Mouse (Mus musculus) embryonic facial prominence, embryonic 11.5 days (tissue): Measurements from ENCODE around the gene Rbfox1. TPM values are rescaled to one million over a fixed set of nuclear protein-coding genes. Genes with fewer than 3 reads are reported as not detected.

Experiments used
- ATAC-seq: fragments of 200-750 bp; cut with Nextera tagmentation; replicated peaks from 2 replicates; pipeline ENCODE4 v1.8.0; 2017; ENCODE audit warnings: low read depth; ENCODE audit not compliant: insufficient number of reproducible peaks, low FRiP score, low TSS enrichment
- DNase-seq: peaks from one replicate; pipeline ENCODE4 v3.0.0-alpha.2; 2015; ENCODE audit warnings: low spot score
- H3K27ac ChIP-seq: fragments of 300-500 bp; sonication (generic); replicated peaks from 2 replicates; pipeline ENCODE4 v1.5.1; 2014; ENCODE audit warnings: mild to moderate bottlenecking, low read depth, low read length, control low read depth
- H3K27me3 ChIP-seq: fragments of 300-500 bp; sonication (generic); 2 replicates; pipeline ENCODE4 v1.6.1; 2014; ENCODE audit warnings: mild to moderate bottlenecking, low read length, moderate library complexity, mixed read lengths; ENCODE audit not compliant: control insufficient read depth, insufficient read depth
- H3K36me3 ChIP-seq: fragments of 300-500 bp; sonication (generic); replicated peaks from 2 replicates; pipeline ENCODE4 v1.6.1; 2014; ENCODE audit warnings: low read depth, mild to moderate bottlenecking, low read length, moderate library complexity, mixed read lengths; ENCODE audit not compliant: control insufficient read depth, insufficient read depth
- H3K4me1 ChIP-seq: fragments of 300-500 bp; sonication (generic); 2 replicates; pipeline ENCODE4 v1.6.1; 2014; ENCODE audit warnings: low read length, mixed read lengths; ENCODE audit not compliant: control insufficient read depth, insufficient read depth
- H3K4me2 ChIP-seq: fragments of 300-500 bp; sonication (generic); 2 replicates; pipeline ENCODE4 v1.6.1; 2014; ENCODE audit warnings: low read depth, mild to moderate bottlenecking, control low read depth, low read length, moderate library complexity
- H3K4me3 ChIP-seq: fragments of 300-500 bp; sonication (generic); 2 replicates; pipeline ENCODE4 v1.5.1; 2014; ENCODE audit warnings: low read depth, low read length, control low read depth
- H3K9ac ChIP-seq: fragments of 300-500 bp; sonication (generic); replicated peaks from 2 replicates; pipeline ENCODE4 v1.6.1; 2014; ENCODE audit warnings: mild to moderate bottlenecking, control low read depth, low read length
- H3K9me3 ChIP-seq: fragments of 300-500 bp; sonication (generic); replicated peaks from 2 replicates; pipeline ENCODE4 v1.6.1; 2016; ENCODE audit warnings: mild to moderate bottlenecking, low read length, inconsistent platforms, mixed read lengths; ENCODE audit not compliant: control insufficient read depth
- WGBS: fragments of 180-500 bp; shearing (Covaris S2); extraction: QIAGEN DNeasy Blood & Tissue Kit; methylation state at CpG from one replicate; pipeline ENCODE4 v1.1.7; 2014; 5-methylcytosine and 5-hydroxymethylcytosine counted together
- polyA plus RNA-seq: library from polyadenylated mRNA; unstranded; fragments of >200 nt; fragmentation: Nextera tagmentation; extraction: Ambion mirVana; gene quantifications from 2 replicates; pipeline ENCODE4 v1.2.1, GENCODE M21; 2014

The Rbfox1 gene
- polyA plus RNA-seq, 1 experiment from 2014 or later, result 4.2 TPM

- H3K9ac ChIP-seq, result no peak overlapping the region
- WGBS, result 84% methylated on average over 2 of the region's 2 CpGs
Measured at GRCm38 (mm10) chr16:7223265-7223664, 1338.1 kb downstream of the Rbfox1 start.

DNA sequence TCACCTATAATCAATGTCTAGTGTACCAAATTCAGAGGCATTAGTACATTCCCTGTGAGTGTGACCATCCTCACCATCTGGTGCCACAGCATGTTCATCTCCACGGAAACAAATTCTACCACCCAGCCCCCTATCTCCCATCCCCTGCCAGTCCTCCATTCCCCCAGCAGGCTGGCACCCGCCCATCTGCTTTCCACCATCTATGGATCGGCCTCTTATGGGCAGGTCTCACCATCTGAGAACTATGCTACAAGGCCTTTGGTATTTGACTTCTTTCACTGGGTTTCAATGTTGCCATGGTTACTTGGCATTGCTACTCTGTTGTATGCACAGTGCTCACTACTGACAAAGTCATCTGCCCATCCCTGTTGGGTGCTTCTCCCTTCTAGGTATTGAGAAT, 1340.8 kb downstream of the Rbfox1 start:
- no peak for ATAC-seq
- no peak overlapping the region for H3K4me3 ChIP-seq
- no peak overlapping the region for H3K4me2 ChIP-seq
- no peak for DNase-seq
- H3K9ac ChIP-seq, result no peak overlapping the region
- no peak overlapping the region for H3K27ac ChIP-seq
- no peaks in the 10 kb centered on the region for H3K9me3 ChIP-seq
- WGBS, result 92% methylated on average over 3 of the region's 3 CpGs
- H3K4me1 ChIP-seq, result no peaks in the 10 kb centered on the region
- no peaks in the 10 kb centered on the region for H3K36me3 ChIP-seq
- H3K27me3 ChIP-seq, result no peaks in the 10 kb centered on the region

More at GRCm38 (mm10) chr16:7223265-7223664, 1338.1 kb downstream of the Rbfox1 start:
- Histone ChIP-seq H3K27me3 (no peaks in the 10 kb centered on the region), H3K27ac (no peak overlapping the region), H3K36me3 (no peaks in the 10 kb centered on the region), H3K4me2 (no peak overlapping the region), H3K4me3 (no peak overlapping the region), H3K4me1 (no peaks in the 10 kb centered on the region), H3K9me3 (no peaks in the 10 kb centered on the region)
- ATAC-seq (no peak), DNase-seq (no peak)

DNA sequence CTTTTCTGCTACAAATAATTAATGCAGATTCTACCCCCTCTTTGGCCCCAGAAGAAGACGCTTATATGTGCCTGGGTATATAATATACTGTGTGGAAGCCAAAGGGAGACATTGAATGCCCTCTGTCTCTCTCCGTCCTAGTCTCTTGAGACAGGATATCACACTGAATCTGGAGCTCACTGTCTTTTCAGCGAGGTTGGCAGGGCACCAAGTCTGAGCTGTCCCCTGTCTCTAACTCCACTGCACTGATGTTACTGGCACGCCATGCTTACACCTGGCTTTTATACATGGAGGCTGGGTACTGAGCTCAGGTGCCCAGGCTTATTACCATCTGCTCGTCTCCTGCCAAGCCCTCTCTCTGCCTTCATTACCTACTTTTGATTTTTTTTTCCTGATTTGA, 1343.1 kb downstream of the Rbfox1 start:
- H3K9ac ChIP-seq, result no peak overlapping the region
- no peaks in the 10 kb centered on the region for H3K4me1 ChIP-seq
- H3K27me3 ChIP-seq, result no peaks in the 10 kb centered on the region
- no peaks in the 10 kb centered on the region for H3K36me3 ChIP-seq
- no peak overlapping the region for H3K4me3 ChIP-seq
- 80% methylated on average over 5 of the region's 5 CpGs for WGBS
- no peaks in the 10 kb centered on the region for H3K9me3 ChIP-seq
- DNase-seq (no peak), ATAC-seq (no peak)
- H3K27ac ChIP-seq, result no peak overlapping the region
- H3K4me2 ChIP-seq, result no peak overlapping the region

DNA sequence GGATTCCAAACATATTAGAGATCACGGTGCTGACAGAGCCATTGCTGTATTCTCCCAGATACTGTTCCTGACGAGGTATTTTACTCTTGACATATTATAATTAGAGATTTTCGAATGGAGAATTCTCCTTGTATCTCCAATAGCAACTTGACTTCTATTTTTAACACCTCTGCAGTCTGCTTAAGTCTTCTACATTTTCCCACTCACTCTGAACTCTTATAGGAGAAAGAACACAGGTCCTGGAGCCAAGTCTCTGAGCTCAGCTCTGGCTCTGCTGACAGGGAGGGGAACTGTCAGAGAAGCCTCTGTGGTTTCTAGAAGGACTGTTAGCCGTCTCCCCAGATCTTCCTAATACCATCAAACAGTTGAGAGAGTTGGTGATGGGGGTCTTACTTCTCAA, 1344.1 kb downstream of the Rbfox1 start:
- Histone ChIP-seq H3K27me3 (no peaks in the 10 kb centered on the region), H3K4me2 (no peak overlapping the region), H3K9ac (no peak overlapping the region), H3K9me3 (no peaks in the 10 kb centered on the region), H3K4me1 (no peaks in the 10 kb centered on the region), H3K27ac (no peak overlapping the region), H3K36me3 (no peaks in the 10 kb centered on the region), H3K4me3 (no peak overlapping the region)
- DNase-seq (no peak), ATAC-seq (no peak)
- WGBS, result 73% methylated on average over 4 of the region's 4 CpGs

- no peak for ATAC-seq
- DNase-seq, result no peak
- no peak overlapping the region for H3K27ac ChIP-seq
- WGBS, result 83% methylated on average over 3 of the region's 3 CpGs
- H3K4me1 ChIP-seq, result no peaks in the 10 kb centered on the region
- H3K9ac ChIP-seq, result no peak overlapping the region
- H3K4me2 ChIP-seq, result no peak overlapping the region
- H3K4me3 ChIP-seq, result no peak overlapping the region
- H3K27me3 ChIP-seq, result no peaks in the 10 kb centered on the region
- H3K9me3 ChIP-seq, result no peaks in the 10 kb centered on the region
- no peaks in the 10 kb centered on the region for H3K36me3 ChIP-seq
Measured at GRCm38 (mm10) chr16:7241627-7242026, 1356.5 kb downstream of the Rbfox1 start.

DNA sequence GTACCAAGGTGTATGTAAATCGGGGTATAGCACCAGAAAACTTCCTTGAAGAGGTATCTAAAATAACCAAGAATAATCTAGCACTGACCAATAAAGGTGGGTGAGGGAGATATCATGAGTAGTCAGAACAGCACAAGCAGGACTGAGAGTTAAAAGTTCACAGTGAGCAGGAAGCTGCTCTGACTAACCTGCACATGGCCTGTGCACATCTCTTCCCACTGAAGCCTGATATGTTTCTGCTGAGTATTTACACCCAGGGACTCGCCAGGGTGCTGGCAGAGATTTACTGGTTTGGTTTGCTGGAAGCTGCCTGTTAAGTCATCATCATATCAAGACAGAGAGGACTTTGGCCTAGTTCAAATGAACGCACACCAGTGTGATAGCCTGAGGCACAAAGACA, 1357.3 kb downstream of the Rbfox1 start:
- no peaks in the 10 kb centered on the region for H3K4me1 ChIP-seq
- H3K27ac ChIP-seq, result no peak overlapping the region
- H3K36me3 ChIP-seq, result no peaks in the 10 kb centered on the region
- ATAC-seq (no peak), DNase-seq (no peak)
- H3K27me3 ChIP-seq, result no peaks in the 10 kb centered on the region
- H3K9ac ChIP-seq, result no peak overlapping the region
- WGBS, result 79% methylated on average over 3 of the region's 3 CpGs
- no peaks in the 10 kb centered on the region for H3K9me3 ChIP-seq
- no peak overlapping the region for H3K4me2 ChIP-seq
- no peak overlapping the region for H3K4me3 ChIP-seq

GRCm38 (mm10) chr16:7244382-7244781, 1359.2 kb downstream of the Rbfox1 start:
- DNase-seq, result no peak
- Histone ChIP-seq H3K9ac (no peak overlapping the region), H3K27ac (no peak overlapping the region), H3K4me3 (no peak overlapping the region), H3K36me3 (no peaks in the 10 kb centered on the region), H3K9me3 (no peaks in the 10 kb centered on the region), H3K4me1 (no peaks in the 10 kb centered on the region), H3K4me2 (no peak overlapping the region), H3K27me3 (no peaks in the 10 kb centered on the region)
- WGBS, result 80% methylated on average over 1 of the region's 1 CpGs
- ATAC-seq, result no peak

DNA sequence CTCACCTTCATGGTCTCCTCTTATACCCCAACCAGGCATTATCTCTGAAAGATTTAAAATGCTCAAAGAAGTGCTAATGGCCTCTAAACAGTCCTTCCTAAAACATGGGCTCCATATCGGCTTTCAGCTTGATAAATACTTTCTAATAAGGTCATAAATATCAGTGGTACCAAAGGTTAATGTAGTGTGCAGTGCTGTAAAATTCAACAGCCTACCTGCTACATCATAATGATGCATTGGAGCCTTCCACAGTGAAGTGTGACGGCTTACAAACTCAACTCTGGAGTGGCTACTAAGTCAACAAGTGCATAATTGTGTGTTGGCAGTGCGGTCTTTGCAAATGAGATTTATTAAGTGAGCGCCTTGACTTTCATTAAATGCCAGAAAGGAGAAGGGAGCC, 1366.5 kb downstream of the Rbfox1 start:
- Histone ChIP-seq H3K36me3 (no peaks in the 10 kb centered on the region), H3K27ac (no peak overlapping the region), H3K4me2 (no peak overlapping the region), H3K27me3 (no peaks in the 10 kb centered on the region), H3K9ac (no peak overlapping the region), H3K4me1 (no peaks in the 10 kb centered on the region), H3K4me3 (no peak overlapping the region), H3K9me3 (no peaks in the 10 kb centered on the region)
- ATAC-seq (no peak), DNase-seq (no peak)
- 74% methylated on average over 4 of the region's 4 CpGs for WGBS
